Mouse (Mus musculus) olfactory bulb, adult 2 months (tissue): ENCODE measurements around the gene Lag3.

Source experiments
- CTCF ChIP-seq: fragments of 200-500 bp; IDR thresholded peaks from 2 replicates; pipeline ENCODE4 v1.5.1; 2012; ENCODE audit warnings: low read depth, mild to moderate bottlenecking, low read length, moderate library complexity; ENCODE audit not compliant: insufficient read depth
- POLR2A ChIP-seq: fragments of 200-500 bp; IDR thresholded peaks from 2 replicates; pipeline ENCODE4 v1.6.1; 2012; ENCODE audit warnings: mild to moderate bottlenecking, low read depth, low read length, moderate library complexity; ENCODE audit not compliant: insufficient read depth

- TF ChIP-seq POLR2A (no peak), CTCF (no peak; the same call in 1 of the 2 replicates)
Measured at GRCm38 (mm10) chr6:124863125-124863657, 48.3 kb downstream of the Lag3 start.
